Mouse (Mus musculus): ENCODE results near the gene Vash1. TPM values are rescaled to one million over a fixed set of nuclear protein-coding genes. Genes with fewer than 3 reads are reported as not detected.

Vash1 gene
- total and polyA plus RNA-seq, 2 experiments = 0.74 to 0.88 TPM

DNA sequence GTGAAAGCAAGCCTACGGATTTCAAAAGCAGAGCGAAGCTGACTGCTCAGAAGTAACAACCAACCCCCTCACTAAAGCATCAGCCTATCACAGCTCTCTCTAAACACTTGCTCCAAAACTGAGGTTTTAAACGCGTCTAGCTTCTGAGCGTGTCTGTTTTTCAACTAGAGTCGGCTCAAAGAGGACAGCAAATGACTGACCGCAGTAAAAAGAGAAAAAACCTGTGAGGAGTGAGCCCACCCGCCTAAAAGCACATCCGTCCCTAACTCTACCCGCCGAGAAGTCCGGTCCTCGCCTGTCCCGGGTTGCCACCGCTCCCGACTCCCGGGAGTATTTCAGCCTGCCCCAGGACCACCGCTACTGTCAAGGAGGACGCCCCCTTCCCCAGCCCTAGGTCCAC is 47.2 kb downstream of the Vash1 start:
- no peak for DNase-seq (ENCODE audit: extremely low read depth, low read depth, low spot score)
- H3K27ac ChIP-seq (replicated peaks; ENCODE audit: insufficient read depth, low read depth, low read length) = no peak overlapping the region
- WGBS = 2% methylated on average over 19 of the region's 19 CpGs
- no peaks in the 10 kb centered on the region for H3K4me1 ChIP-seq (ENCODE audit: control insufficient read depth, insufficient read depth, low read length)
- peak overlapping the region; percentile 80 for H3K4me3 ChIP-seq (ENCODE audit: insufficient read depth, low read depth, low read length)
- H3K9ac ChIP-seq (ENCODE audit: low read depth, low read length) = peak overlapping the region; percentile 77
- no peaks in the 10 kb centered on the region for H3K27me3 ChIP-seq (ENCODE audit: control insufficient read depth, insufficient read depth, low read length)
- no peaks in the 10 kb centered on the region for H3K79me2 ChIP-seq (ENCODE audit: control insufficient read depth, insufficient read depth, low read length)
- TF ChIP-seq POLR2A (IDR thresholded peaks at IDR 0.05; ENCODE audit: extremely low read depth, insufficient read depth, low read length) = no peak
- no peak for TF ChIP-seq CTCF (IDR thresholded peaks at IDR 0.05; ENCODE audit: low read depth, low read length)
- no peaks in the 10 kb centered on the region for H3K36me3 ChIP-seq (ENCODE audit: control insufficient read depth, insufficient read depth, low read length)

DNA sequence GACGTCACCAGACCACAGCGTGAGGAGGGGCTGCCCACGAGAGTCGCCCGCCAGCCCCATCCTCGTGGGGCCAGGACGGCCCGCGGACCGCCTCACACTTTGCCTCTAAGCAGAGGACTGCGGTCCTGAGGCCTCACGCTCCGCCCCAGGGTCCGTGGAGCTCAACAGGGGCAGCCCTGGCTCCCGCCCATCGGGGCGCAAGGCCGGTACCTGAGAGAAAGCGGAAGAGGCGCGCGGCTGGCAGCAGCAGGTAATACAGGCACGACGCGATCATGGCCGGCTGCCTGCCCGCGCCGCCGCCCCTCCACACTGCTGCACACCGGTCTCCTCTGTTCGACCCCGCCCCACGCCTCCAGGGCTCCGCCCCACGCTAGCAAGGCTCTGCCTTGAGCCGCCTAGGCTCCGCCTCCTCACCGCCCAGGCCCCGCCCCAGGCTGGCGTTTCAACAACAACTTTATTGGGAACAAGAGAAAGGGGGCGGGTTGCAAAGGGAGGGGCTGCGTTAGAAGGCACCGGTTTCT is 47.7 kb downstream of the Vash1 start, which contains the start of gene Angel1:
Gene Angel1, minus strand, starts transcription at position 341 of the 521 bp plus-strand sequence.
- under 1% methylated on average over 43 of the region's 44 CpGs for WGBS
- peak; percentile 80 for DNase-seq (ENCODE audit: extremely low read depth, low read depth, low spot score)
- Histone ChIP-seq H3K27ac (replicated peaks; ENCODE audit: insufficient read depth, low read depth, low read length) (no peak within 1 kb of the TSS), H3K36me3 (ENCODE audit: control insufficient read depth, insufficient read depth, low read length) (no peaks in the 10 kb centered on the region), H3K9ac (ENCODE audit: low read depth, low read length) (peak within 1 kb of the TSS; percentile 77), H3K79me2 (ENCODE audit: control insufficient read depth, insufficient read depth, low read length) (no peaks in the 10 kb centered on the region), H3K27me3 (ENCODE audit: control insufficient read depth, insufficient read depth, low read length) (no peaks in the 10 kb centered on the region), H3K4me3 (ENCODE audit: insufficient read depth, low read depth, low read length) (peak within 1 kb of the TSS; percentile 80), H3K4me1 (ENCODE audit: control insufficient read depth, insufficient read depth, low read length) (no peaks in the 10 kb centered on the region)
- TF ChIP-seq CTCF (IDR thresholded peaks at IDR 0.05; ENCODE audit: low read depth, low read length) (peak; percentile 19; the same call in 1 of the 2 replicates), POLR2A (IDR thresholded peaks at IDR 0.05; ENCODE audit: extremely low read depth, insufficient read depth, low read length) (0 out of 2 replicates have a peak, but pooled peaks have one; percentile 43)

DNA sequence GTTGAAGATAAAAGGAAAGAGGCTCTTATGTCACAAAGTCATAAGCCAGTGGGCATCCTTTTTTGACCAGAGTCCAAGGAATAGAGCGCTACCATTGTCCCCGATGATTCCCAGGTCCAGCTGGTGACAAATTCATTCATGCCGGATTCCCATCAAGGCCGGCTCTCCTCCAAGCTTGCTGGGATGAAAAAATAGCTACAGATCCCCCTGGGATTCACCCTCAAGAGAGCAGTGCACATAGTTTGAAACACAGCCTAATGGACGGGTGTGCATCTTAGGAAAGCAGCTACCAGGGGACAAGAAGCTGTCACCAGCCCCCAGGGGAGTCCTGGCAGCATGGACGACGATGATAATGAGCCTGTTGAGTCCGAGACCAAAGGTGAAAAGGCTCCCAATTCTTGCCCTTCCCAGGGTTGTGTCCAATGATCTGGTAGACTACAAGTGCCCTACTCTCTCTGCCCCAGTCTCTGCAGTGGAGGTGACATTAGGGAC is 55.9 kb downstream of the Vash1 start, which contains the start of gene Lrrc74a:
Gene Lrrc74a, plus strand, starts transcription at position 51 of the 492 bp plus-strand sequence.
- TF ChIP-seq POLR2A (IDR thresholded peaks at IDR 0.05; ENCODE audit: extremely low read depth, insufficient read depth, low read length) (no peak), CTCF (IDR thresholded peaks at IDR 0.05; ENCODE audit: low read depth, low read length) (no peak)
- DNase-seq (ENCODE audit: extremely low read depth, low read depth, low spot score) = no peak
- WGBS = 83% methylated on average over 8 of the region's 8 CpGs

More for the DNA sequence above, 55.9 kb downstream of the Vash1 start, which contains the start of gene Lrrc74a:
- Histone ChIP-seq H3K4me3 (ENCODE audit: insufficient read depth, low read depth, low read length) (no peak within 1 kb of the TSS), H3K27ac (replicated peaks; ENCODE audit: insufficient read depth, low read depth, low read length) (no peak within 1 kb of the TSS), H3K4me1 (ENCODE audit: control insufficient read depth, insufficient read depth, low read length) (no peaks in the 10 kb centered on the region), H3K27me3 (ENCODE audit: control insufficient read depth, insufficient read depth, low read length) (no peaks in the 10 kb centered on the region), H3K79me2 (ENCODE audit: control insufficient read depth, insufficient read depth, low read length) (no peaks in the 10 kb centered on the region), H3K36me3 (ENCODE audit: control insufficient read depth, insufficient read depth, low read length) (no peaks in the 10 kb centered on the region), H3K9ac (ENCODE audit: low read depth, low read length) (no peak within 1 kb of the TSS)

Other genes starting within 250 kb of the Vash1 start
- 1.1 and 1.7 TPM in 2 replicates for gene Angel1, start 47.8 kb downstream of the Vash1 start, total RNA-seq (2014; rRNA removed)
- 4.1 and 5.2 TPM in 2 replicates for gene Angel1, start 47.8 kb downstream of the Vash1 start, polyA plus RNA-seq (2012; rRNA removed)
- not detected in 2 replicates for gene Lrrc74a, start 55.7 kb downstream of the Vash1 start, total RNA-seq (2014; rRNA removed)
- gene Lrrc74a, start 55.7 kb downstream of the Vash1 start, polyA plus RNA-seq (2012; rRNA removed) = not detected in 2 replicates
- 6.8 and 9.3 TPM in 2 replicates for gene Irf2bpl, start 206.1 kb downstream of the Vash1 start, total RNA-seq (2014; rRNA removed)
- 10.5 and 10.8 TPM in 2 replicates for gene Irf2bpl, start 206.1 kb downstream of the Vash1 start, polyA plus RNA-seq (2012; rRNA removed)